Mouse (Mus musculus) adrenal gland, adult (tissue): Measurements from ENCODE around the gene Esrra.

Source experiments
- DNase-seq, 2 experiments: peaks; one replicate each; pipeline ENCODE4 v3.0.0; 2022 to 2023; ENCODE audit warnings: low spot score in 1 of 2; ENCODE audit not compliant: inconsistent age in 2 of 2

The Esrra gene

GRCm38 (mm10) chr19:6941372-6942248 lies 20.0 kb upstream of the Esrra start, which contains the start of gene Bad:
TSS of gene Bad (plus strand) at chr19:6941861.
- peak; percentile 94 to 99 for DNase-seq

- DNase-seq: peak in 1 of 2 experiments; percentile 62
Observed at GRCm38 (mm10) chr19:6940396-6941351, 19.1 kb upstream of the Esrra start.

- DNase-seq: no peak
Observed at GRCm38 (mm10) chr19:6939106-6940002, 17.7 kb upstream of the Esrra start.

GRCm38 (mm10) chr19:6937541-6938465 lies 16.2 kb upstream of the Esrra start:
- DNase-seq: peak in 1 of 2 experiments; percentile 63

GRCm38 (mm10) chr19:6936299-6936698 lies 14.7 kb upstream of the Esrra start:
- DNase-seq: peak in 1 of 2 experiments; percentile 65

- no peak for DNase-seq
Observed at GRCm38 (mm10) chr19:6934195-6934977, 12.8 kb upstream of the Esrra start, which contains the start of gene Kcnk4. TSS of gene Kcnk4 (minus strand) at chr19:6934515.

- DNase-seq: peak in 1 of 2 experiments; percentile 61
Observed at GRCm38 (mm10) chr19:6933436-6934194, 12.0 kb upstream of the Esrra start.

GRCm38 (mm10) chr19:6933102-6933435 lies 11.5 kb upstream of the Esrra start:
- DNase-seq: no peak

- DNase-seq: peak in 1 of 2 experiments; percentile 46
Observed at GRCm38 (mm10) chr19:6932018-6932417, 10.4 kb upstream of the Esrra start.

- no peak for DNase-seq
Observed at GRCm38 (mm10) chr19:6931002-6931401, 9.4 kb upstream of the Esrra start.

GRCm38 (mm10) chr19:6928080-6928479 lies 6.5 kb upstream of the Esrra start:
- DNase-seq: no peak

GRCm38 (mm10) chr19:6926559-6927255 lies 5.1 kb upstream of the Esrra start:
- peak in 1 of 2 experiments; percentile 74 for DNase-seq

GRCm38 (mm10) chr19:6925611-6926329 lies 4.2 kb upstream of the Esrra start:
- DNase-seq: no peak

GRCm38 (mm10) chr19:6925307-6925573 lies 3.6 kb upstream of the Esrra start, which contains the start of gene Catsperz:
TSS of gene Catsperz (minus strand) at chr19:6925380.
- no peak for DNase-seq

- DNase-seq: peak; percentile 83 to 96
Observed at GRCm38 (mm10) chr19:6924461-6925306, 3.1 kb upstream of the Esrra start.
